Mouse (Mus musculus) gastrocnemius, postnatal 36 days (tissue): Measurements from ENCODE around the gene Atg7. TPM values are rescaled to one million over a fixed set of nuclear protein-coding genes. Genes with fewer than 3 reads are reported as not detected.
A peak's percentile ranks its signal among the peaks of the same experiment; 100 is the strongest.

Experiments
- DNase-seq, 2 experiments: peaks; one replicate each; pipeline ENCODE4 v3.0.0; 2022
- intact Hi-C: fragments of 180-260 bp; cut with DNase I; formaldehyde crosslinking; loops from one replicate; pipeline ENCODE4 v1.15.1; 2025
- total RNA-seq, 2 experiments: library from RNA; stranded (reverse); gene quantifications; 2 replicates each; pipeline ENCODE4 v1.2.3; 2021

The Atg7 gene
- total RNA-seq, 2 experiments from 2014 or later = 8.2 to 8.6 TPM

GRCm38 (mm10) chr6:114840012-114840411 lies 197.1 kb downstream of the Atg7 start:
- intact Hi-C loops = no loop called here
- DNase-seq = no peak

GRCm38 (mm10) chr6:114842131-114842530 lies 199.2 kb downstream of the Atg7 start:
- DNase-seq = no peak
- intact Hi-C loops = no loop called here

- DNase-seq = no peak
- intact Hi-C loops = no loop called here
Measured at GRCm38 (mm10) chr6:114842863-114843262, 200.0 kb downstream of the Atg7 start.

GRCm38 (mm10) chr6:114846153-114846772 lies 203.4 kb downstream of the Atg7 start:
- DNase-seq = no peak
- intact Hi-C loops = no loop called here

- DNase-seq = no peak
Measured at GRCm38 (mm10) chr6:114847582-114848174, 204.8 kb downstream of the Atg7 start.

DNA sequence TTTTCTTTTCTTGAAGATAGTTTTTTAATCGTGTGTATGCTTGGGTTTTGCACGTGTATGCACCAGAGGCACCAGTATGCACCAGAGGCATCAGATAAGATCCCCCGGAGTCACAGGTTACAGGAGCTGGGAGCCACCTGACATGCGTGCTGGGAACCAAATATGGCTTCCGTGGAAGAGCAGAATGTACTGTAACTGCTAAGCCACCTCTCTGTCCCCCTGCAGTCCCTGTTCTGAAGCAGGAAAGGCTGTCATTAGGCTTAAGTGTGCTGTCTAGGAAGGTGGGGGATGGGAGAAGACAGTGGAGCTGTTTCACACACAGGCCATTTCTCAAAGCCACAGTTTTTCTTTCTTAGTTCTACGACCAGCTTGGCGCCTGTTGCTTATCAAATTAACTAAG lies 205.9 kb downstream of the Atg7 start:
- DNase-seq = no peak
- intact Hi-C loops = no loop called here

More at GRCm38 (mm10) chr6:114847582-114848174, 204.8 kb downstream of the Atg7 start:
- intact Hi-C loops = no loop called here

DNA sequence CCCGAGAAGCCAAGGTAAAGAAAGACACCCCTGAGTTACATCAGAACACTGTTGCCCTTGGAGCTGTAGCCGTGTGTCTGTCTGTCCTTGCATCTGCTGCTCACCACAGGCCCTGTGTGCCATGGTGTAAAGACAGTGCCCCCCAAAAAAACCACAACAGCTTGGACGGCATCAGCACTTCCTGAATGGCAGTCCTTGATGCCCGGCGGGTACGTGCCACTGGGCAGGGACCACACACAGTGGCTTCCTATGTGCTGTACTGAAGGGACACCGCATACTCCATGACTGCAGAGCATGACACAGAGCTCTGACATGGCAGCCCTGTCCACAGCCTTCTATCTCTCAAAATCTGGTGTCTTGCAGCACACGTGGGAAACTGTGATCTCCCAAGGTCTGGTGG lies 206.9 kb downstream of the Atg7 start:
- intact Hi-C loops = no loop called here
- no peak for DNase-seq

- intact Hi-C loops = no loop called here
- DNase-seq = no peak
Measured at GRCm38 (mm10) chr6:114851688-114852087, 208.8 kb downstream of the Atg7 start.

- intact Hi-C loops = no loop called here
- DNase-seq = no peak
Measured at GRCm38 (mm10) chr6:114852739-114853138, 209.8 kb downstream of the Atg7 start.

- DNase-seq = no peak
- intact Hi-C loops = no loop called here
Measured at GRCm38 (mm10) chr6:114854368-114854767, 211.5 kb downstream of the Atg7 start.

- DNase-seq = no peak
- intact Hi-C loops = no loop called here
Measured at GRCm38 (mm10) chr6:114855644-114856043, 212.7 kb downstream of the Atg7 start.

DNA sequence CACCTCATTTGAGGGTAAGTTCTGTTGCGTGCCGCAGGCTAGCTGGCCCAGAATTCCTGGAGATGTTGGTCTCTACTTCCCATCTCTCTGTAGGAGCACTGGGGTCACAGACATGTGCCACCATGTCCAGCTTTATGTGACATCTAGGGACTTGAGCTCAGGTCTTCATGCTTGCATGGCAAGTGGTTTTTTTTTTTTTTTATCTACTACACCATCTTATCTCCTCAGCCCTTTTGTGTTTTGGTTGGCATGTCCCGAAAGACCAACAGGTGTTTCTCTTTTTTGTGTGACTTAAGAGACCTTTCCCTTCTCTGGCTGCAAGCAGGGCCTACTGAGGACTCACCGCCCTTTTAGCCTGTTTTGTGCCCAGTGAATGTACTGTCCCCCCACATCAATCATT lies 213.6 kb downstream of the Atg7 start:
- no peak for DNase-seq
- intact Hi-C loops = no loop called here

- no peak for DNase-seq
- intact Hi-C loops = no loop called here
Measured at GRCm38 (mm10) chr6:114857996-114858721, 215.3 kb downstream of the Atg7 start.

DNA sequence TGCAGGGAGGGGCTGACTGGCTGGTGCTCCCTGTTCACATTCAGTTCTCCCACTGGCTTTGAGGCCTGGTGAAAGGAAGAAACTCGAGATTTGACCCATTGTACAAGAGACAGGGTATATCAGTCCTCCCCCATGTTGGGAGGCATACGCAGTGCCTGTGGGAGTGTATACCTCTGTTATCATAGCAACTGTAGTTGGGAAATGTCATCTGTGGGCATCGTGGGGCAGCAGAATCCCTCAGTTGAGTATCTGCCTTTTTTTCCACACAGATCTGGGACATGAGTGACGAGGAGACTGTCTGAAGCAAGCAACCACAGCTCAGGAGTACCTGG lies 215.8 kb downstream of the Atg7 start:
- no peak for DNase-seq
- intact Hi-C loops = no loop called here

- intact Hi-C loops = no loop called here
- DNase-seq = peak in 1 of 2 experiments; percentile 58
Measured at GRCm38 (mm10) chr6:114860677-114861568, 218.0 kb downstream of the Atg7 start.

DNA sequence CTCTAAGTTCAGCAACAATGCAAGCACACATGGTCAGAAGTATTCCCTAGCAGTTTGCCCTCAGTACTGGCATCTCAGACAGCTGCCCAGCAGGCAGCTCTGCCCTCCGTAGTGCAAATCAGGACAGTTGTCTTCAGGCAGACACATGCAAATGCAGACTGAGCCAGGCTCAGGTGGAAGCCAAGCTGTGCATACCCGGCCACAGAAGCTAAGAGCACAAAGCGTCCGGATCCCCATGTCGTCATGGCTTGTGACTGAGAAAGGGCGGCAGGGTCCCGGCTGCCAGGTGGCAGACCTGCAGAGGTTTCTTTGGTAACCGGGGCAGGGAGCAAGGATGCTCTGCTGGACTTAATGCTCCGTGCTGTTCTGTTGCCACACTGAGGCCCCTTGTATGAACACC lies 218.7 kb downstream of the Atg7 start:
- no peak for DNase-seq
- intact Hi-C loops = no loop called here

DNA sequence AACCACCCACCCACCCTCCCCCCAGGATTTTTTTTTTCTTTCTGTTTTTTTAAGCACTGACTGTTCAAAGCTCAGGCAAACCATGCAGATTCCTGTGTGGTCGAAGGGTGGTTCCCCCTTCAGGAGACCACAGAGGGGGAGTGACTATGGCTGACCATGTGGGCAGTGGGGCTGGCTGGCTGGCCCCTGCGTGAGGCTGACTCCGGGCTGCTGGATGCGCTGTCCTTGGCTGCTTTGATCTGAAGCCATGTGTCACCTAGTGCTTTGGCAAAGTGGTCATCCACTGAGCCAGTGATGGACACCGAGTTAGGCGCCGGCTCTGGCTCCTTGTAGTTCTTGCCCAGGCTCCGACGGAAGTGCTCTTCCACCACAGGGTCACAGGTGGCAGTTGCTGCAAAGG lies 219.1 kb downstream of the Atg7 start:
- no peak for DNase-seq
- intact Hi-C loops = no loop called here

DNA sequence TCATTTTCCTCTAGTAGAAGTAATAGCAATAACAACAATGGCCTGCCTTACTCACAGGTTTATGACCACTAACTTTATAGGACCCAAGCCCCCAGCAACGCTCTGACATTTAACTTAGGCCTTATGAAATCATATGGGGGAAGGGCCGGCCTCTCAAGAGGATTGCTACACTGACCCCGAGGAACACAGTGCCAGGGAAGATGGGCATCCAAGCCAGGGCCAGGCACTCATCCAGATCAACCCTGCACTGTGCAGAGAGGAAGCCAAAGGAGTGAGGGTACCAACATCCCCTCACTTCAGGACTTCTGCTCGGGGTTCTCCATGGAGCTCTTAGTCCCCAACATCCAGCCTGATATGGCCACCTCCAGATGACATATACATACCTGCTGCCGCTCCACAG lies 220.6 kb downstream of the Atg7 start:
- intact Hi-C loops = no loop called here
- no peak for DNase-seq

DNA sequence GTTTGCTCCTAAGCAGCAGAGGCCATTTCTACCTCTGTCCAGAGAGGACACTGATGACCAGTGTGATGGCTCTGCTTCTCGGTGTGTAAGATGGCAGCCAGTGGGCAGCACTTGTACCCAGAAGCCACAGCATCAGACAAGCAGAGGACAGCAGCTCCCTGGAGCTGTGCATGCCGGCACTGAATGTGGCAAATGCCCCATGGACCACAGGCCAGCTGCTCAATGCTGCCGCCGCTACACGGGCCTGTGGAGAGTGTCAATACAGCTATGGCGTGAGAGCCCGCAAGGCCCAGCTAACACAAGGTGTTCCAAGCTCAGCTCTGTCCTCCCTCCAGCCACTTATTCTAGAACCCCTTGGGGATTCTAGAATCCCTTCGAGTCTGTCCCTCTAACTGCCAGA lies 221.5 kb downstream of the Atg7 start:
- intact Hi-C loops = no loop called here
- no peak for DNase-seq

DNA sequence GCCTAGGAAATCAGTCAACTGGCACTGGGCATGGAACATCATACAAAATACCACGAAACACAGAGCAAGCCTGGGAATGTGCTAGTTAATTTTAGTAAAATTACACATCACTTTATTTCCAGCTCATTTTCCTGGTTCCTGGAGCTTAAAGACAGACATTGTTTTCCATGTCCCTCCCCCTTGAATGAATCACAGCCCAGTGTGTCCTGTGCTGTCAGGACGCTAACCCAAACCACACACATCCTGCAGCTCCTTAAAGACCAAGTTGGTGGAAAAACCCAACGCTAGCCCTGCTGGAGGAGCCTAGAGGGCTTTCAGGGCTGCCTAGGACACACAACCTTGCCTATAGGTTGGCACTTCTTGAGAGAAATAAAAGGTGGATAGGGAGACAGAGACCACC lies 223.2 kb downstream of the Atg7 start:
- DNase-seq = no peak
- intact Hi-C loops = no loop called here

DNA sequence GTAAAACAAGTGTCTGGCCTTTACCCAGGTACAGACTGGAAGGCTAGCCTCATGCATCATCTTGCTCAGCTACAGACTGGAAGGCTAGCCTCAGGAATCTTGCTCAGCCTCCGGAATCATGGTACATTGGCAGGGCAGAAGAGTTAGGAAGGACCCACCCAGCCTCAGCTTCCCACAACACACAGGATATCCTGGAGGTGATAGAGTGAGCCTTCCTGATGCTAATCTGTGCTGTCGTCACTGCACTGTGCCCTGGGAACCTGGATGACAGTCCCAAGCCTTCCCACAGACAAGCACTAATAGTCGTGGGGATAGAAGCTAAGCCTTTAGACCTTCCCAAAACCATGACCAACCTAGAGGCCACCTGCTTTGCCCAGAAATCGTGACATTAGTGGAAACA lies 223.7 kb downstream of the Atg7 start:
- intact Hi-C loops = no loop called here
- DNase-seq = no peak
